Mouse (Mus musculus) thymus, postnatal 4 days (tissue): ENCODE measurements at regions not wholly inside any gene's neighbourhood (a gene's known extent, or its start where the extent isn't known, plus 50 kb on each side); places are given as distances from the start of the nearest gene placed in this dataset.

Experiments
- DNase-seq: peaks from one replicate; pipeline ENCODE4 v3.0.0; 2021

DNA sequence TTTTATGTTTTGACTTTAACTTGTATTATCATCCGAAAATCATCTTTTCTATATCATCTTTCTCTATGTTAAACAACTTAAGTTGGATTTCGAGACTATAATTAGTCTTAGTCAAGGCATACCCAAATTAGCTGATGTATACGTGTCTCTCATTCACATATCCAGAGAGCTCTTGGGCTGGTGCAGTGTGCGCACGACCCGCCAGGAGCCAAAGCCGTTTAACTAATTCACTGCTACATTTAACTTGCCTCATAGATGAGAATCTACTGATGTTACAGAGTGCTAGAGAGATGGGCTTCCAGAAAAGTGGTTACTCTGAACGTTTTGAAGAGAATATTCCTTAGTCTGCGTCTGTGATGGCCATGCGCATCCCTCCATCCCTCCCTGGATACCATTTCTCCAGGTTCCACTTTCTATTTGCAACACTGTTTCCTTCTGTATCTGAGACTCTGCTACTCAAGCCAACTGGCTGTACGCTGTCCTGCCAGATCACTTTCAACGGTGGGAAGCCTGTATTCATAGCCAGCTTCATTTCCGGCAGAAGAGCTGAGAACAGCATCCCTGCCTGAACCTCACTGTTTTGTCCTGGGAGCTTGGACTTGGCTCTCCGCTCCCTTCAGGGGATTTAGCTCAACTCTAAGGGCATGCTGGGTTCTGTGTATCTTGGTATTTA lies 74.2 kb upstream of the Atp5g3 start:
- DNase-seq: no peak

DNA sequence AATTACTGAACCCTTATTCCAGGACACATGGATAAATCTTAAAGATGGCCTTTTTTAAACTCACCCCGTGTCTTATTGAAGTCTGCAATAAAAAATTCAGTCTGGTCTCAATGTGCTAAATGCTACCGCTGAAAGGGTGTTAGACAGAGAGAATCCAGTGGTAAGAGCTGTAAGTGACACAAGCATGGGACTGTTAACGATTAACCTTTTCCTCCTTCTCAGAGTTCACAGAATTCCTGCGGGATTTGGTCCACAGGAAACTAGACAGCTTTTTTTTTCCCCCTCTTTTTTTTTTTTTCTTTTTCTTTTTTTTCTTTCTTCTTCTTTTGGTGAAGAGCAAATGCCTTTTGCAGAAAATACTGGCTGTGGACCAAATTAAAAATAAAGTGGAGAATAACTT lies 72.0 kb upstream of the Atp5g3 start:
- no peak for DNase-seq

DNA sequence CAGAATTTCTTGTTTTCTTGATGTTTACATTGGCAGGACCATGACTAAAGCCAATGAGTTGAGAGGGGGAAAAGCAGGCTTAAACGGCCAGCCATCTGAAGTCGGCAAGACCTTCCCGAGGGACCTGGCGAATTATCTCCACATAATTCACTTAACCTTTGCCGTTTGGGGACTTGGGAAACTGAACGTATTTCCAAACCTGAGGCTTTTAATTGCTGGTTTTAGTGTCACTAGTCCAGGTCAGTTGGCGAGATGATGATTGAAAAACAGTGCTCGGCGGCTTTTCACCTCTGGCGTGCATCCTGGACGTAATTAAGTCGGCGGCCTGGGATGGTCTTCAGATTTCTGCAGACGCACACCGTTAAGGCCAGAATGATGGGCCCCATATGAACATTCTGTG lies 66.9 kb upstream of the Atp5g3 start:
- DNase-seq: no peak

DNA sequence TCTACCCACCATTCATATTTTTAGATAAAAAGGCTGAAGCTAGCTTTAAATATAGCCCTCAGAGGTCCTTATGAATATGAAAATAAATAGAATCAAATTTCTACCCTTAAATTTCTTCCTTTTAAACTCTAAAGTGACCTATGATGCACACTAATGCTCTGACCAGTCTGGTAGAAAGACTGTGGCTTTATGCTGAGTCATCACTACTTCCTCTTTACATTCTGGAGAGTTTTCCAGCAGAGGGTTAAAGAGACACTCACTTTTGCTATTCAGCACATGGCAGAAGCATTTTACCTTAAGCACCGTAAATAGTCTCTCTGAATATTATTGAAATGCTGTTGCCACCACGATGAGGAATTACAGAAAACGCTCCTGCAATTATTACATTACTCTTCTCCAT lies 62.6 kb upstream of the Atp5g3 start:
- DNase-seq: no peak

DNA sequence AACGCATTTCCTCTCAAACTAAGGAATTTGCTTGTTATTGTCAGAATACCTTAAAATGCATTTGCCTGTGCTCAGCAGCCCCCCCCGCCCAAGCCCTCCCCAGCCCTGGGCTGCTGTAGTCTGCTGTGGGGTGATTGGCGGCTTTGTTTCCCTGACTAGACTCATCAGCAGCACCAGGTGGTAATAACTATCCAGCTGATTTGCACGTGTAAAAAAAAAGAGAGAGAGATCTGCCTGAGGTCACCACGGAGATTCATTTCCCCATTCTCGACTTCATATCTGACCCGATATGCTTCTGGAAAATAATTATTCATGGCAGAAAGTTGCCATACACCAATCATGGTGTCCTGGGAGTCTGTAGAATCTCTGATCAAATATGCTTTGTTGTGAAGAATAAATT lies 56.5 kb upstream of the Atp5g3 start:
- DNase-seq: no peak

DNA sequence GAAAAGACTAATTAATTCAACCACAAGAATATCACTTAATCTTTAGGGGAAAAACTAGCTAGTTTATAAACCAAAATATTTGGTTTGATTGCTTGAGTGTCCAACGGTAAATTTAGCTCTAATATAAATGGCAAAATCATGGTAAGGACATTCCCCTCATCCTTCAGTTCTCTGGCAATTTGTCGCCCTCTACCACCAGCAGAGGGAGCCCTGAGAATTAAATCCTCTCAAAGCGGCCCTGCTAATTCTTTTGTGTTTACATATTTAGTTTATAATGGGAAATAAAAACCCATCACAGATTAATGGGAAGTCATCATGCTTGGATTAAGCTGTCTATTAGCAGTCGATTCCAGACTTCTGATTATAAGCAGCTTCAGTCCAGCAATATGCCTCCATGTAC lies 54.5 kb upstream of the Atp5g3 start:
- peak; percentile 50 for DNase-seq
